Mouse (Mus musculus) frontal cortex, postnatal 10 days (tissue): Measurements from ENCODE around the gene Radil.

ENCODE experiments used
- DNase-seq, 2 experiments: peaks; one replicate each; pipeline ENCODE4 v3.0.0; 2022; ENCODE audit warnings: low spot score in 2 of 2, mixed read lengths in 1 of 2

The Radil gene

GRCm38 (mm10) chr5:142545014-142545795, 5.7 kb downstream of the Radil start:
- no peak for DNase-seq

DNA sequence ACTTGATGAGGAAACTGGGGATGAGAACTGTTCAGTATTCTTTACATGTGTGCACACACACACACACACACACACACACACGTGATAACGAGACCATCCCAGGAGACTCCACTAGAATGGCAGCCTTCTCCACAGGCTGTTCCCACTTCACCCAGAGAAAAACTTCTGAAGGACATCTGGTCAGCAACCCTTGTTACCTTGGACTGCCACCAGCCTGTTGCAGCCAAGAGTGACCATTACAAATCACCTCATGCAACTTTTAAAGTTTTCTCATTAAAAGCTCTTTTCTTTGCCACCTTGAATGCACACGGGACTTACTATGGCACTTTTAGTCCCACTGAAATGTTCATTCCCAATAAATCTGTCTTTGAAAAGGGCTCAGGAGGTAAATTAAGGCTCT, 13.6 kb downstream of the Radil start:
- DNase-seq, result no peak

DNA sequence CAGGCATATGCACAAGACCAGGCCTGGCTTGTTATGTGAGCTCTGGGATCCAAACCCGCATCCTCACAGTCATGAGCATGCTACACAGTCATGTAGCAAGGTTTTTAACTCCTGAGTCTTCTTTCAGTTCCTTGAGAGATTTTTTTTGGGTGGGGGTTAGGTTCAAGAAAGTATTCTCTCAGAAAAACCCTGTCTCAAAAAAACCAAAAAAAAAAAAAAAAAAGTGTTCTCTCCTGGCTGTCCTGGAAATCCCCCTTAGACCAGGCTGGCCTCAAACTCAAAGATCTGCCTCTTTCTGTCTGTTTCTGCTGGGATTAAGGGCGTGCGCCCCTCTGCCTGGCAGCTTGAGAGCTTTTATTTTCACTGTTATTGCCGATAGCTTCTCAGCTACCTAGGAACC, 15.5 kb downstream of the Radil start:
- DNase-seq, result no peak

GRCm38 (mm10) chr5:142529915-142530314, 21.0 kb downstream of the Radil start, which contains the start of gene Papolb:
Gene Papolb, minus strand, starts transcription at chr5:142530076.
- no peak for DNase-seq

- DNase-seq, result no peak
These were observed 26.0 kb downstream of the Radil start for GRCm38 (mm10) chr5:142524711-142525464.

DNA sequence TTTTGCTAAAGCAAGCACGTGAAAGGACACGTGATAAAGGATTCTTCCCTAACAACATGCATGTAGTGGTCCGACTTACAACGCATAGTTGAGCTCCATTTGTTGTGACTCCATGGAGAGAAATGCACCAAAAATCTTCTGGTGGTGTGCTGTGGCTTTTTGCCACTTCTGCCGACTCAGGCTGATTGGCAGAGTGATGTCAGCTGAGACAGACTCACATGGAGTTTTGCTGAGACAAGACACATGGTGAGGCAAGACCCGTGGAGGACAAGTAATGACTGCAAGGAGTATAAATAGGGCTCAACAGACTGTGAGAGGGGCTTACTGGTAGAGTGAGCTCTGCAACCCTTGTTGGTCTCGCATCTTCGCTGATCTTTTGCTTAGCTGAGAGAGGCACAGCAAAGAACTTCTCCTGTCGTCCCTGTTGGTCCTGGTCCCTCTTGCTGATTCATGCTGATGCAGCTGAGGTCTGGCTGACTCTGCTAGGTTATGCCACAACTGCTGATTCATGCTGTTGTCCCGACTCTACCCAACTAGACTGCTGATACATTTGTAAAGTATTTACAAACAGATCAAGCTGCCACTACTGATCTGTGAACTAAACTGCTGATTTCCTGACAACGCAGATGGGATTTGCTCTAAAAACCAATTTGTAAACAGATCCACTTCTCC, 29.6 kb downstream of the Radil start:
- DNase-seq, result no peak

- DNase-seq, result no peak
These were observed 30.5 kb downstream of the Radil start for GRCm38 (mm10) chr5:142520360-142520759.

DNA sequence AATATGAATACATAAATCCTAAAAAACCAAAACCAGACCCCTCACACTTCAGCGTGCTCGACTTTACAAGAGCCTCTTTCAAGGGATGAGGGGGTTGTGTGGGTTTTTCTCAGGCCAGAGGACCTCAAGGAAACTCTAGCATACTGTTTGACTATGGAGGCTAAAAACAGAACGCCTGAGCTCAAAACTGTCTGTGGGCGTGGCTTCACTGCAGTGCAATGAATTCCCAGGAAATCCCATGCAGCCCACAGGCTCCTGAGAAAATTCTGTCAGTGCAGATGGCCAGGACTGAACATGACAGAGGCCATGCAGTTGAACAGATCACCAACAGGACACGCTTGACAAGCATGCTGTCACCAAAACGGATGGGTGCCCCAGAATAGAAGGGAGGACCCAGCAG, 31.9 kb downstream of the Radil start:
- DNase-seq, result no peak

- DNase-seq, result no peak
These were observed 38.8 kb downstream of the Radil start for GRCm38 (mm10) chr5:142512112-142512511.

DNA sequence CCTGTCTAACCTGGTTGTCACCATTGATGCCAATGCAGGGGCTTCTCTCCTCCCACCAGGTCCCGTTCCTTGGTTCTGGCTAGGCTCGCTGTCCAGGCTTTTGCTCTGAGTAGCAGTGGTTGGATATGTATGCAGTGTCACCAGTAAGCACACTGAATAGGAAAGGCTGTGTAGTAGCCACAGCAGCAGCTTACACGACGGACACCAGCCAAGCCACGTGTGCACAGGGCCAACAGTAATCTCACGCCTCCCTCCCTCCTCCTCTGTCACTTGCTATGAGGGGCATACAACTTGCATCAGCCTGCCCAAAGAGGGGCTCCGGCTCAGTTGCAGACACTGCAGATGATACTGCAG, 40.9 kb downstream of the Radil start:
- no peak for DNase-seq

DNA sequence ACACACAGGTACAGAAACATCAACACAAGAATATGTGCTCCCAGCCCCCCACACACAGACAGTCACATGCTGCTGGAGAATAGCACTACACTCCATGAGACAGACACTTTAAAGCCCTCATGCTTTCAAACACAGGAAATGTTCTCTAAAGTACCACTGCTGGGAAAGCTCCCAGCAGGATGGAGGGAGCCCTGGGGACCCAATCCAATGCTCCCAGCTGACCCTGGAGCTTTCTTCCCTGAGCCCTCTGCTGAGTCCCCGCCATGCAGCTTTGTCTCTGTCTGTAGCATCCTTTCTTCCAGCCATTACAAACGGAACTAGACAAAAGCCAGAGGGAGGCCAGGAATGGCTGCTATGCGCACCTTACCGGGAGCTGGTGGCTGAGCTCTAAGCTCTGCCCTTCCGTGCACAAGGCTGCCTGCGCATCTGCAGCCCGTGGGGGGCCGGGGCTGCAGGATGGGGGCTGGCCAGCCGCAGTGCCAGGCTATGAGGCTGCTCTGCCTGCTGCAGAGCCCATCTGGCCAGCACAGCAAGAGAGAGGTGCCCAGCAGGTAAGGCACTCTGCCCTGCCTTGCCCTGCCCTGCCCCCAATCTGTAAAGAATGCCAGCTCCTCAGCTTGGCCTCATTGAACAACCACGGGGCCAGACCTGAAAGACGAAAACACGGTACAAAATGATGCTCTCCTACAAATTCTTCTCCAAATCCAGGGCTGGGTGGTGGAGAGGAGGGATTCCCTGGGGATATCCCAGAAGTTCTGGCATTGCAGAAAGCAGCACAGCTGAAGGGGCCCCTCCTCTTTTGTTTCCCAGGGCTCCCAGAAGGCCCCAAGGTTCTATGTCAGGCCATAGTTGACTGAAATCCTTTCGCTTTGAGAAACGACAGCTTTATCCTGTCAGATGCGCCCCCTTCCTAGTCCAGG, 41.5 kb downstream of the Radil start:
- no peak for DNase-seq

- DNase-seq, result no peak
These were observed 45.0 kb downstream of the Radil start for GRCm38 (mm10) chr5:142505695-142506423.

DNA sequence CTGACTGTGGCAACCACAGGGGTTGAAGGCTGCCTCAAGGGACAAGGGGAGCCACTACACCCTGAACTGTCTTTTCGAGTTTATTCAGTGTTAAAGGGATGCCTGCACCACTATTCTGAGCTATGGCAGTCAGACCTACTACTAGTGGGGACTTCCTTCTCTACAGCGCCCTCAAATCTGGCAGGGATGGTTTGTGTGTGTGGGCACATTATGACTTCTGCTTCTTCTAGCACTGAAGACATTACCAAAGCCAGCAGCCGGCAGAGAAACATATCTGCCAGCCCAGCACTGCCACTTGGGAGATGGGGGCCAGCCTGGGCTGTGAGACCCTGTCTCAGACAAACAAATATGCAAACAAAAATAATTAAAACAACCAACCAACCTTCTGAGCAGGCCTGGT, 46.7 kb downstream of the Radil start:
- DNase-seq, result no peak

GRCm38 (mm10) chr5:142502414-142502813, 48.5 kb downstream of the Radil start:
- peak; percentile 74 to 81 for DNase-seq

DNA sequence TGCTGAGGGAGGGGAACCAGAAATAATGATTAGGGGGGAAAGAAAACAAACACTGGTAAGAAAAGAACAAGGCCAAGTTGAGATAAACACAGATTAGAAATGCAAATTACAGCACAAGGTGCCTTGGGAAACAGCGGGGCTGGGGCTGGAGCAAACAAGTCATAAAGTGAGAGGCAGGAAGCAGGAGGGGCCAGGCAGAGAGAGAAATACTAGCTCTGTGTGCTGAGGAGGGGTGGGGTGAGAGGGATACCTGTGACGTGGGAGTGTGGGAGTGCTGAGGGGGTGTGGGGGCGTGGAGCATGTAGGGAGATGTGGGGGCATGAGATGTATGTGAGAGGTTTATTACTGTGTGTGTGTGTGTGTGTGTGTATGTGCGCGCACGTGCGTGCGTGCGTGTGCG, 50.0 kb downstream of the Radil start:
- no peak for DNase-seq

DNA sequence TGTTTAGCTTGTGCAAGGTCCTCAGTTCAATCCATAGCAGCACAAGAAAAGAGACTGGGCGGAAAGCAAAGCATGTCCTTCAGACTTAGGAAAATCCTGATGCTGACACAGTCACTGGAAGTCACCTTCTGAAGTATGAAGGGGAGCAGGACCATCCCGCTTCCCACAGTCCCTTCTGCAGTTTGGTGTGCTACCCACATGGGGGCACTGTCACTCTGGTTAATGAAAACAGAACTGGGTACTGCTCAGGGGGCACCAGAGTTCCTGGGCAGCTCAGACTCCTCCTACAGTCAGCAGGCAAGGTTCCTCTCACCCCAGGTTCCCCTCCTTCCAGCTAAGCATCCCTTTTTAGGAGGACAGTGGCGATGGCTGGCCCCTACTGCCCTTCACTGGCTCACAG, 51.9 kb downstream of the Radil start:
- DNase-seq, result peak in 1 of 2 experiments; percentile 50

GRCm38 (mm10) chr5:142495321-142496096, 55.4 kb downstream of the Radil start:
- no peak for DNase-seq

GRCm38 (mm10) chr5:142493307-142493706, 57.6 kb downstream of the Radil start:
- DNase-seq, result no peak

- DNase-seq, result no peak
These were observed 60.8 kb downstream of the Radil start for GRCm38 (mm10) chr5:142489955-142490707.
